Comparison of ENCODE assay signal across 9 mouse cellular contexts in genomic region chr16:34807768-34808275, GRCm38 (mm10).
DNase-seq lines count a peak whose midpoint lies in the region; ATAC-seq and TF ChIP-seq lines count a peak whose summit lies in the region.
"Had no signal": no experiment of that assay in that cellular context is flagged by ENCODE, and none has a peak within 500 bp of the region (broad histone marks: within the 10 kb centered on the region; RNA-seq: fewer than 3 reads in every experiment).

No protein-coding gene starts in this region.

- no peak for DNase-seq in layer of hippocampus, adult 2 months (ENCODE audit: low spot score in 2 of 2)
- DNase-seq in layer of hippocampus, postnatal 36 days: no peak
- peak; percentile 53 for DNase-seq in embryo, embryonic 10 days (ENCODE audit: low spot score)
- DNase-seq in embryonic facial prominence, embryonic 11.5 days (ENCODE audit: low spot score): peak; percentile 24
- no peak for DNase-seq in left cerebral cortex, adult 9 months (ENCODE audit: low spot score in 2 of 2)
- DNase-seq in layer of hippocampus, adult 9-10 months (ENCODE audit: low spot score): no peak
- DNase-seq: thymus, postnatal 25 days had no signal

- no peaks in the 10 kb centered on the region for H3K27me3 ChIP-seq in embryonic facial prominence, embryonic 11.5 days (ENCODE audit: control insufficient read depth, insufficient read depth, low read length)
- H3K27me3 ChIP-seq in midbrain, embryonic 12.5 days: peaks cover 21% of the 10 kb centered on the region

- no peak overlapping the region for H3K4me2 ChIP-seq in embryonic facial prominence, embryonic 11.5 days (ENCODE audit: low read depth, low read length)
- 0 out of 2 replicates have a peak overlapping the region, but pooled peaks have one; percentile 17 for H3K4me2 ChIP-seq in midbrain, embryonic 12.5 days (replicated peaks)

- H3K4me3 ChIP-seq in layer of hippocampus, adult 2 months: no peak overlapping the region
- H3K4me3 ChIP-seq in embryonic facial prominence, embryonic 11.5 days (ENCODE audit: low read depth, low read length): no peak overlapping the region
- no peak overlapping the region for H3K4me3 ChIP-seq in midbrain, embryonic 12.5 days

- WGBS in embryonic facial prominence, embryonic 11.5 days: 18% methylated on average over 10 of the region's 11 CpGs
- 8% methylated on average over 11 of the region's 11 CpGs for WGBS in midbrain, embryonic 12.5 days

- 0 out of 2 replicates have a peak, but pooled peaks cover 2% of the 10 kb centered on the region for H3K4me1 ChIP-seq in embryonic facial prominence, embryonic 11.5 days (ENCODE audit: control insufficient read depth, insufficient read depth, low read length)
- peaks cover 18% of the 10 kb centered on the region for H3K4me1 ChIP-seq in midbrain, embryonic 12.5 days

- TF ChIP-seq CTCF in layer of hippocampus, adult 2 months (conservative IDR thresholded peaks at IDR 0.05): peak; percentile 23; the same call in 1 of the 2 replicates

- H3K27ac ChIP-seq in layer of hippocampus, adult 2 months: no peak overlapping the region
- H3K27ac ChIP-seq in embryonic facial prominence, embryonic 11.5 days (replicated peaks; ENCODE audit: low read depth, low read length): no peak overlapping the region
- H3K27ac ChIP-seq in midbrain, embryonic 12.5 days (replicated peaks): no peak overlapping the region

- H3K9me3 ChIP-seq in embryonic facial prominence, embryonic 11.5 days (replicated peaks; ENCODE audit: control insufficient read depth, low read length): no peaks in the 10 kb centered on the region
- H3K9me3 ChIP-seq in midbrain, embryonic 12.5 days: no peaks in the 10 kb centered on the region
- H3K9me3 ChIP-seq: G1E had no signal

- ATAC-seq in embryonic facial prominence, embryonic 11.5 days (replicated peaks; ENCODE audit: insufficient number of reproducible peaks, low FRiP score, low TSS enrichment, low read depth): no peak
- ATAC-seq in midbrain, embryonic 12.5 days (ENCODE audit: low FRiP score, low read depth): no peak

- H3K36me3 ChIP-seq in embryonic facial prominence, embryonic 11.5 days (replicated peaks; ENCODE audit: control insufficient read depth, insufficient read depth, low read depth, low read length): no peaks in the 10 kb centered on the region
- no peaks in the 10 kb centered on the region for H3K36me3 ChIP-seq in midbrain, embryonic 12.5 days
- H3K36me3 ChIP-seq: G1E had no signal

- no peak overlapping the region for H3K9ac ChIP-seq in embryonic facial prominence, embryonic 11.5 days (replicated peaks; ENCODE audit: low read length)
- H3K9ac ChIP-seq in midbrain, embryonic 12.5 days (replicated peaks): no peak overlapping the region

Comparison
In these comparisons a context has a peak if more than half of its experiments do, and no peak if none do; other contexts are left out.
1. DNase-seq: peak in embryo, embryonic 10 days (single experiment) and embryonic facial prominence, embryonic 11.5 days (single experiment); none in layer of hippocampus, adult 2 months (0 of 2), layer of hippocampus, postnatal 36 days (0 of 2), left cerebral cortex, adult 9 months (0 of 2) and layer of hippocampus, adult 9-10 months (single experiment).